Mouse (Mus musculus) heart, adult 8-10 months (tissue): ENCODE measurements around the gene Svopl. TPM values are rescaled to one million over a fixed set of nuclear protein-coding genes. Genes with fewer than 3 reads are reported as not detected.

Experiments
- DNase-seq: peaks from one replicate; pipeline ENCODE4 v3.0.0; 2022; ENCODE audit warnings: low spot score
- total RNA-seq, 4 experiments: library from RNA; stranded (reverse); gene quantifications; 2 replicates each; pipeline ENCODE4 v1.2.4; 2022

Gene Svopl
- total RNA-seq = 1 to 10 TPM in 1 of 4 experiments, under 1 TPM in 3; 0.13 to 1.0 (median 0.62) TPM

DNA sequence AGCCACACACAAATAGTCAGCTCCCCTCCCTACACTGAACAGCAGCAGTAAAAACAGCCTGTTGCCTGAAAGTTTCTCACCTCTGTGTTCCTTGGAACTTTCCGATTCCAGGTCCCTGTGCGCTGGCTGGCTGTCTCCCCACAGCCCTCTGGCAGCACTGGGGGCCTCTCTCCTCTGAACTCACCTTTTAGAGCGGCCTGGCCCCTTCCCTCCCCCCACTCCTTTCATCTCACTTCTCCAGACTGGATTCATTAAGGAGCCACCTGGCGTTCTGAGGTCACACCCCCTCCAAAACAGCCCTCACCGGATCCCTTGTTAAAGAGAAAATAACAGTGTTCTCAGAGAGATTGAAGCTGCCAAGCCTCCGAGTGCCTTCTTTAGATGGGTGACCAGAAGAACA is at the start of gene Svopl:
Svopl (minus strand) TSS at position 159 of the 400 bp plus-strand sequence.
- DNase-seq = no peak

DNA sequence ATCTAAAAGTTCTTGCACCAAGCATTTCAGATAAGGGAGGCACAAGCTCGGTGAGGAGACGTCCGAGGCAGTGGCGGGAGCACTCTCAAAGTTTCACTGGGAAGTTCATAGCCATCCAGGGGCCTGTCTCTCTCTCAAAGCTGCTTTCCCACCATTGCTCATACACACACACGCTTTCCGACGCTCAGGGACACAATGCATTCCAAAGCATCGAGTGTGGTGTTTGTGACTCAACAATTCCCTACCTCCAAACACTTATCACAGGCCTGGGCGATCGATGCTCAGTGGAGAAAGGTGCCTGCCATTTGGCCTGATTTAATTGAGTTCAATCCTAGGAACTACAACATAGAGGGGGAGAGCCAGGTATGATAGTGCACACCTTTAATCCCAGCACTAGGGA is 47.9 kb upstream of the Svopl start:
- no peak for DNase-seq

DNA sequence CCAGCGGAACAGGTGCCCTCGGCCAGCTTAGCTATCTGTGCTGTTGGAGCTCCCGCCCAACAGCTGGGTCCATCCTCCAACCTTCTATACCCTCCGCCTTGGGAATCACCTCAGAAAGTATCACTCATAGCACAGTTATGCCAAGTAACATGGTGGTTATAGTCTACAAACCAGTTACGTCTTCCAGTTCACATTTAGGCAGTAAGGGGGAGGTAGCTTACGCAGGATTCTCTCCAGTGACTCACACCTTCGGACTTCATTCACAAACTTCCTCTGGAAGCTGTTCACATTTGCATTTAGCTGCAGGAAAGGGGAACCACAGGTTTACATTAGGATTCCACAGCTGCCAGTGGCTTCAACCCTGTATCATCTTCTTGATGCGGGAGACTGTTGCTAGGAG is 45.7 kb upstream of the Svopl start:
- no peak for DNase-seq

DNA sequence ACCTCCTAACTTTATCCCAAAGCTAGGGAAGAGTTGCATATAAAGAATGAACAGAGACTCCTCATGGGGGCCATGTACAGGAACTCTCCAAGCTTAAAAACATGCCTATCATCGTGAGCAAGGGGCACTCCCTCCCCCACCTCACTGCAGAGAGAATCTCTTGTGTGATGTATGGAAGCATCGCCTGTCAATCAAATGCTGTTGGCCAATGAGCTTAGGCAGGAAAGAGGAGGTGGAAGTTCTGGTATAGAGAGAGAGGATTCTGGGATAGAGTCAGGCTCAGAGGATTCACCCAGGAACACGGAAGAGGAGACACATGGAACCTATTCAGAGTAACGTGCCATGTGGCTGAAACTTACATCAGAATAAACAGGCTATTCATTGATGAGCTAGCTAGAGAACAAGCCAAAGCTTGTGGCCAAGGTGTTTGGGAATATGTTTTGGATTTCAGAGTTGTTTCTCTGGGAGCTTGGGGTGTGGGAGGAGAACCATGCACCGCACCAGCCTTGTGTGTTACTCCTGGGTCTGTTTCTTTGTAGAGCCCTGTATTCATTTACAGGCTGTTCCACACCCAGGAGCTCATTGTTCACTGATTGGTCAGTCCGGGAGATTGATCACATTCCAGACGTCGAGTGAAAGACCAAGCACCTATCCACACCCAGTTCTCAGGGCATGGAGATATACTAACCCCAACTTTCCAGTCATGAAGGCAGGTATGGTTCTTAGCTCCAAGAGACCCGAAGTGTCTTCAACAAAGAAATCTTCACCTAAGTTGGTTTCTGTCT is 40.6 kb upstream of the Svopl start:
- no peak for DNase-seq

DNA sequence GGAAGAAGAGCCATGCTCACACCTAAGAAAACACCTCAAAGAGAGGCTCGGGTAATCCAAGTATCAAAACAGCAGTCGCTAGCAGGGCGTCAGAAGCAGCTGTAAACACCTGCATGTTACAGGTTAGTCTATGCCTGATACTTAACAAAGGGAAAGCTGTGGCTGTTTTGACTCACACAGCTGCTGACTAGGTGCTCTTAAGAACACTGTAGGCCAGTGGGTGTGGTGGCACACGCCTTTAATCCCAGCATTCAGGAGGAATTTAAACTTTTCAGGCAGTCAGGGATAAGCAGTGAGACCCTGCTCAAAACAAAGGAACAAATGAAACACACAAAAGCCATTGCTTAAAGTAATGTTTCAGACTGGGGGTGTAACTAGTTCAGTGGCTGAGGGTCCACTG is 36.4 kb upstream of the Svopl start:
- DNase-seq = no peak

DNA sequence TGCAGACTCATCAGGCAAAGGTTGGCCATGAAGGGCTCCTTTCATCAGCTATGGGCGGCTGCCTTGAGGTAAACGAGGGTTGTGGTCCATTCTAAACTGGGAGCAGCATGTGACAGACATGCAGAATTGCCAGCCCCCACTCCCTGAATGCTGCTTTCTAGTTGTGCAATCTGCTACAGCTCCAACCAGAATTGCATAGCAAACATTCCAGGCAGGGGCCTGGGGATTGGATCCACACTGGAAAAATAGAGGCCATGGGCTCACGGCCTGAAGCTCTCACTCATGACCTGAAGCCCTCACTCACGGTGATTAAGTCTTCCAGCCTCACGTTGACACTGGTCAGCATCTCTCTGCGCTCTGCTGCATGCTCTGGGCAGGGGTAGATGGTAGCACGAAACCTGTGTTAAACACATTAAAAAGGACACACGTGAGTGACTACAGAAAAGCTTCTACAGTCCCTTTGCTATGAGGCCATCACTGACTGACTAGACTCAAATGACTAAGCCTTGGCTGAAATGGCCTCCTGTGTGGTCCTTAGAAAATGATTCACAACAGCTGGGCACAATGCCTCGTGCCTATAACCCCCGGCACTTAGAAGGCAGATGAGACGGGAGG is 35.0 kb upstream of the Svopl start:
- DNase-seq = no peak

DNA sequence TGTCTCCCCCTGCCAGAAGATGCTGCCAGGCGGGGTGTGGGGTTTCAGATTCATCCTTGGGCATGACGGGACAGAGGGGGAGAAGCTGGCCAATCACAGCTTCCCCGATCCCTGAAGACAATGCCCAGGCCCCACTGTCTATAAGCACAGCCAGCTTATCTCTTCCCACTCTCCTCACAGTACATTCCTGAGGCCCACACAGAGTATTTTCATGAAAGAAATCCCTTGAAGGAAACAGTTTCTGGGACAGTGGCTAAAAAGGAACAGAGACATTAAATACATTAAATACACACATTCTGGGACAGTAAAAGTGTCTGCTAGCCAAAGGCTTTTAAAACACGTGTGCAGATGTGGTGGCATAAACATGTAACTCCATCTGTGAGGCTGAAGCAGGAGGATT is 33.6 kb upstream of the Svopl start:
- DNase-seq = no peak

DNA sequence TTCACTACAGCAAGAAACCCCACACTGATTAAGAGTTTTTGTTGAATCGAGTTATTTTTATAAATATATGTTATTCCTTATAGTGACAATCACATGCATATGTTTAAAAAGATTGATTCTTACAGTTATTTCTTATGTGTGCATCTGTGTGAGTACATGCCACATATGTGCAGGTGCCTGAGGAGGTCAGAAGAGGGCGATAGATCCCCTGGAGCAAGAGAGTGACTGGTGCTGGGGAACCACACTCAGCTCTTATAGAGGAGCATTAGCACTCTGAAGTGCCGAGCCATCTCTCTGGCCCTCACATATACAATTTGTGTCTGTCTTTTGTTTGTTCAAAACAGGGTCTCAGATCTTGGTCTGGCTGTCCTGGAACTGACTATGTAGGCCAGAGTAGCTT is 26.8 kb upstream of the Svopl start:
- no peak for DNase-seq

DNA sequence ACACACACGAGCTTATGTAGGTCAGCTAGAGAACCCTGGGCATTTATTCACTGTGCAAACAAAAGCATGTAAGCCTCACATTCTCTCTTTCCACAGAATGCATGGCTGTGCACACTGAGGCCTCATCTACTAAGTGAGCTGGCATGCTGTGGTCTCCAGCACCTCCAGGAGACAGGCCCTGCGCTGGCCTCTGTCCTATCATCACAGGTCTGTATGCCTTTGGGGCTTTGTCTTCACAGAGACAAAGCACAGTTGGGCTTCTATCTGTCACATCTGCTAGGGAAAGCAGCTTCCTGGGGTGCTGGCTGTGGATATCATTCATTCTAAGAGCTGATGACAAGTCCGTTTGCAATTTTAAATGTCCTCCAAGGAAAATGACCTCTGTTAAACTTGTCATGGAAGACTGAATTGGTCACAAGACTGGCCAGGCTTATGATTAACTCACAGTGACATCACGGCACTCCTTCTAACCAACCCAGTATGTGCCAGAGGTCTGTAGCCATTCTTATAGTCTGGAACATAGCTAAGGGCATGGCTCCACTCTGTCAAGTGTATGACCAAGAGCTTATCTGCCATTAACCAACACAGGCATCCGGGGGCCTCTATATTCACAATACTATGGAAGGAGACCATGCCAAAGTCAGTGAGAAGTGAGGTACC is 25.5 kb upstream of the Svopl start:
- no peak for DNase-seq

DNA sequence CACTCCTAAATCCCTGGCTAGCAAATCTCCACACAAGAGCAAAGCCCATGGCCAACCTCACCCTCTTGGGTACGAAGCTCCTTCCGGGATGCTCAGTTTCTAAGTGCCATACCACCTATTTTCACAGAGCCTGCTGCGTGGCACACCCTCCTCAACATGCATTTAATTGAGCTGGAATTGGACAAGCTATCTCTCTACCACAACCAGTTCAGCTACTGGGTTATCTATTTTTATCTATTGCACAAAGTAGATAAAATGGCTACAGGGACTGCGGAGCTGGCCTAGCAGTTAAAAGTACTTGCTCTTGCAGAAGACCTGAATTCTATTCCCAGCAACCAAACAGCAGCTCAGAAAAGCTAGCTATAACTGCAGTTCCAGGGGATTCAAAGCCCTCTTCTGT is 24.5 kb upstream of the Svopl start:
- no peak for DNase-seq

DNA sequence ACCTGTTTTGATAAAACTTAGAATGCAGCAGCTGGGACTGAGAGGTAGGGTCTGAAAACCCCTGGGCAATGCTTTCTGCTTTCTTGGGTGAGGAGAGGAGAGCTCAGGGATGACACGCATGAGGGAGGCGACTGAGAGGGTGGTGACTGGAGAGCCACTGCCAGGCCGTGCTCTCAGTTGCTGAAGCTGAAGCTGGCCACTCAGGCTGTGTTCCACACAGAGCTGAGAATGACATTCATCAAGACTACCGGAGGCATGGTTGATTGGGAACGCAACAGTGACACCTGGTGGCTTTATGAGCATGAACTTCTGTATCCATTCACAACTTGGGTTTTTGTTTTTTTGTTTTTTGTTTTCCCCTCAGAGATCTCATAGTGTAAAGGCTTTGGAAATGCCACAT is 19.4 kb upstream of the Svopl start:
- DNase-seq = peak; percentile 62

DNA sequence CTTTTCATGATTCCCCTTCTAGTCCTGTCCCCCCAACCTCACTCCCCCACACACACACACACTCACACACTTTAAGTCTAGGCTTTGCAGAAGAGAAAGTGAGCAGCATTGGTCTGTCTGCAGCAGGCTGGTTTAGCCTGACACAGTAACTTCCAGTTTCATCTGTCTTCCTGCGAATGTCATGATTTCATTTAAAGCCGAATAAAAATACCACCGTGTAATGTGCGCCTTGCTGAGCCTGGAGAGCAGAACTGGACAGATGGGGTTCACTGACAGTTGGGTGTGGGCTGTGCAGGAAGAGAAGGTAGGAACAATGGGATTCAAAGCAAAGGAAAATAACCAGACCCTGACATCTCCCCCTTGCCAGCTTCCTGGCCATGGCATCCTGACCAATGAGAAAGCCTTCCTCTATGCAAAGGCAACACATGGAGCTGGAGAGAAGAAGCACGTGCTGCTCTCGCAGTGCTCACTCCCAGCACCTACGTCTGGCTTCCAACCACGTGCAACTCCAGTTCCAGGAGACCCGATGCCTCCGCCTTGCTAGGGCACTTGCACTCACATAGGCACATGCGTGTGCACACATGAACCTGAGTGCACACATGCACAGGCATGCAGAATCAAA is 18.8 kb upstream of the Svopl start:
- DNase-seq = no peak

DNA sequence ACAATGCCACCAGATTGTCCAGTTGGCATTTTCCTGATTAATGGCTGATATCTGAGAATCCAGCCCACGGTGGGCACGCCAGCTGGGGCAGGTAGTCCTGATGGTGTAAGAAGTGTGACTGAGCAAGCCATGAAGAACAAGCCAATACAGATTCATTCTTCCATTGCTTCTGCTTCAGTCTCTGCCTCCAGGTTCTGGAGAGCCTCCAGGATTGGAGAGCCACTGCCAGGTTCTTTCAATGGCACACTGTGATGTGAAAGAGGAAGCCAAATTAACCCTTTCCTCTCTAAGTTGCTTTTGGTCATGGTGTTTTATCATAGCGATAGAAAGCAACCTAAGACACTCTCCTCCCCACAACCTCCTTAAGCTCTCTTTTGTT is 18.3 kb upstream of the Svopl start:
- no peak for DNase-seq

DNA sequence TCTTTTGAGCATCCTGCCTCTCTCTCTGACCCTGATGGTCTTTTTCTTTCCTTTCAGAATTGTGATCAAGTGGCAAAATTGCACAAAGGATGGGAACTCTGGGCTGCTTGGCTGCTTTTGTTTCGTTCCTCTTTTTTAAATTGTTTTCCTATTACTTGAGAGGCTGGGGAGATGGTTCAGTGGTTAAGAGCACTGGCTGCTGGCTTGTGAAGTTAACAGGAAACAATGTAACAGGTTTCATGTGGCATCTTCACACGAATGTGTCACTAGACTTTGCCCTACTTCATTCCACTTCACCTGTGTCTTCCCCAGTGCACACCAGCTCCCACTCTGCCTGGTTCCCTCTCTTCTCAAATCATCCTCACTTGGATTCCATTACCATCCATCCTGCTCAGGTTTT is 17.8 kb upstream of the Svopl start:
- no peak for DNase-seq

DNA sequence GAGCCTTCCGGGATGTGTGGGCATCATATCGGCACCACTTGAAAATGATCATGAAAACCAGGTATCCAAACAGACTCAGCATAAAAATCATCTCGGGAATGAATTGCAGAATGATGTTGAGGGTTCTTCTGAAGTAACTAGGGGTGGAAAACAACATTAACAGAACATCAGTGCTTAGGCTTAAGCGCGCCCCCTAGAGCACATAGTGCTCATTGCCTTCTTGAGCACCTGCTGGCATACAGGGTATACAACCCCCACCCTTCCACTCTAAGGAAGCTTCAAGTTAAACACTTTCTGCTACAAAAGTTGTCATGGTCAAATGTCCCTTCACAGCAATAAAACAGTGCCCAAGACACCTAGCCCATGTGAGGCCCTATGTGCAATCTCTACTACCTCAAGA is 12.0 kb upstream of the Svopl start:
- DNase-seq = no peak

DNA sequence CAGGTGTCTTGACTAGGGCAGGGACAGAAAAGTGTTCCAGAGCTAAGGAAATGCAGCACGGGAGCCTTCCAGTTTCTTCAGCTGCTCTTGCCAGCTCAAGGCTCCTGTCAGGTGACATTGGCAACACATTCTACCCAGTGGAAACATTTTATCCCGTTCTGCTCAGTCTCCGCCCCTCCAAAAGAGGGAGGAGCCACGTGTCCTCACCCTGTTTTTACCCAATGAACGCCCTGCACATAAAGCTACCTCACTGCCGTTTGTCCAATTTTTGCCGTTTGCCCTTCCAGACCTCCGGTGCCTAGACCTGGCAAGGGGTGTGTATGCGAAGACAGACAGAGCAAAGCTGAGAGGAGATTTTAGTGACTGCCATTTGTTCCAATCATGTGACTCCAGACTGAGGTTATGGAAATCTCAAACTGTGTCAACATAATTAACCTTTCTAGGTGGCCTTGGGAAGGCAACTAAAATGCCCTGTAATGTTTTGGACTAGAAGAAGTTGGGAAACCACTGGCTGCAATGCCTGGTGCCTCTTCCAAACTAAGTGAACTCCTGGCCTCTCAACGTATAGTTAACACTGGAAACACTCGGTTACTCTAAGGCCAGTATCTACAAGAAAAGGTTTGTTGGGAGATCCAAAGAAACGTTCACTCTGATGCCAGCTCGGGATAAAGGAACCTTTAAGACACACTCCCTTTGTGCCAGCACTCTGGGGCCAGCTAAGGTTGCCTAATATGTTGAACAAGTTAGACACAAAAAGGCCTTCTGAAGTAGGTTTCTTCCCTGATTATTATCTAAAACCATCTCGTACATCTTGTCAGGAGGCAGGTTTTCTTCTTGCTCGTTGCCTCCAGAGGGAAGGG is 8.9 kb upstream of the Svopl start:
- DNase-seq = no peak

DNA sequence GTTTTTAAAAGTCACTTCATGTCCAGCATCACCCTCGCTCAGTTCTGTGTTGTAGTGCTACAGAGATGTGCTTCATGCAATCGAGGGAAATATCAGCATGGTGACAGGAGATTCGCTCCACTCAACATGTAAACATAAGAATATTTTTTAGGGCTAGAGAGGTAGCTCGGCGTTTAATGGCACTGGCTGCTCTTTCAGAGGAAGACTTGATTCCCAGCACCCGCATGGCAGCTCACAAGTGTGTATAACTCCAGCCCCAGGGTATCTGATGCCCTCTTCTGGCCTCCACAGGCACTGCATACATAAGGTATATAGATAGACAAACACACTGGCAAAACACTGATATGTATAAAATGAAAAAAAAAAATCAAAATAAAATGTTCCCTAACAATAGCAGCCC is 2.8 kb upstream of the Svopl start:
- no peak for DNase-seq

DNA sequence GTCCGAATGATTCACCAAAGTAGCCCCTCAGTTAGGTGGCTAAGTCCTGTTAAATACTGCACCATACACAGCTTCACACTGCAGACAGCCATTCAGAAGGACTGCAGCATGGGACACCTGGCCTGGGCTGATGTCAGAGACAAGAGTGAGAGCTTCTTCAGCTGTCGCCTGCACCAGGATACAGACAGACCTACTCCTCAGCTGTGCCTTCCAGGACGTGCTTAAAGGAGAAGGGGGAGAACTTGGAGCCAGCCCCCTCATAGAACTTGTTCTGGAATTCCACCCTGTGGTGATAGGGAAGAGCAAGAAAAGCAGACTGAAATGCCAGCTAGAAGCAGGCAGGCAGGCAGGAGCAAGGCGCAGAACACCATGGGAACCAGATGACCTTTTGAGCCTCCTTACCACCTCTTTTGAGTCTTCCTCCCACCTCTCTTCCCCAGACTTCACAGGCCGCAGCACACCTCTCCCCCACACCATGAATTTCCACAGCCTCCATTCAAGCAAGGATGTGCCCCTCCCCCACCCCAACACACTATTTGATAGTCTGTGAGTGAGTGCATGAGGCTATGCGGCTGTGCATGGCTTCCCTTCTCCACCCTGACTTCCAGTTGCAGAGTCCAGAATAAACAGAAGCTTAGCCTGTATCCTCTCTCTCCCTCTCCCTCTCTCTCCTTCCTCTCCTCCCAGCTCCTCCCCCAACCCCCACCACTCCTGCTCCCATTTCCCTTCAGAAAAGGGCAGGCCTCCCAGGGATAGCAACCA is 2.2 kb upstream of the Svopl start:
- DNase-seq = no peak

DNA sequence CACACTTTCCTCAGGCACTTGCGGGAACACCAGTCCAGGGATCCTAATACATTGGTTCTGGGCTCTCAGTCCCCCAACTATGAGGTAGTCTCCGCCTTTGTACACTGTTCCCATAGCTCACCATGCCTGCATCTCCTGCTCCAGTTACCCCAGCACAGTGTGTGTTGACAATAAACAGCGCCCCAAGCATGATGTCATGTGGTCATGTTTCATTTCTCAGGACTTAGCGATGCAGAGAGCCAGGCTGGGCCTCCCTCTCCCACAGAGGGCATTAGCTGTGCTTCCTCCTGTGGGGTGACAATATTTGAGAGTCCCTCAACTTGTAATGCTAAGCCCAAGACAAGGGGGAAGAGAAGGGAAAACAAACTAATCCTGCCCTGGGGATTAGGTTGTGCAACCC is 1.2 kb upstream of the Svopl start:
- DNase-seq = peak; percentile 10

DNA sequence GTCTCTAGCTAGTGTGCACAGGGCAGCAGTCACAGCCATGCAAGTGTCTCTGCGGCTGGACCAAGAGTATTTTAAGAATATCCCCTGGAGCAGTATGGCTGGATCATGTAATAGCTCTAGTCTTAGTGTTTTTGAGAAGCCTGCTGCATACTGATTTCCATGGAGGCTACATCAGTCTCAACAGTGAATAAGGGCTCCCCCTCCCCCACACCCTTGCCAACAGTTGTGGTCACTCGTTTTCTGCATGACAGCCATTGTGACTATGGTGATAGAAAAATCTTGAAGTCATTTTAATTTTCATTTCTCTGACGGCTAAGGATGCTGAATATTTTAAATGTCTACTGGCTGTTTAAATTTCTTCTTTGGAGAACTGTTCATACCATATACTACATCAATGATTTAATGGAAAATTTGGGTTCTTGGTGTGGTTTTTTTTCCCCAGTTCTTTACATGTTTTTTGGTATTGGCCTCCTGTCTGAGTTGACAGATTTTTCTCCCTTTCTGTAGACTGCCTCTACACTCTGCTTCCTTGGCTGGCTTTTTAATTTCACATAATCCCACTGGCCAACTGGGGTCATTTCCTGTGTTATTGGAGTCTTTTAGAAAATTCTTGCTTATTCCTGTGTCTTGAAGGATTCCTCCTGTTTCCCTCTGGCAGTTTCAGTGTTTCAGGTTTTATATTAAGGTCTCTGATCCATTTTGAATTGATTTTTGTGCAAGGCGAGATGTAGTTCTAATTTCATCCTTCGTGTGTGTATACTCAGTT is 13.8 kb downstream of the Svopl start:
- DNase-seq = peak; percentile 33
